Mouse (Mus musculus) thymus, postnatal 0 days (tissue): ENCODE data around the gene Rps12-ps3. TPM values are rescaled to one million over a fixed set of nuclear protein-coding genes. Genes with fewer than 3 reads are reported as not detected.
A peak's percentile ranks its signal among the peaks of the same experiment; 100 is the strongest.

Experiments used
- DNase-seq: peaks from one replicate; pipeline ENCODE4 v3.0.0-alpha.2; 2015; ENCODE audit warnings: low spot score
- polyA plus RNA-seq: library from polyadenylated mRNA; unstranded; fragments of >200 nt; fragmentation: Nextera tagmentation; extraction: Ambion mirVana; gene quantifications from 2 replicates; pipeline ENCODE4 v1.2.1, GENCODE M21; 2015

Rps12-ps3 gene
- polyA plus RNA-seq = 14.3 and 15.9 TPM in 2 replicates

GRCm38 (mm10) chr19:59321990-59322389 lies at the start of gene Rps12-ps3:
Rps12-ps3 (plus strand) TSS chr19:59322290.
- DNase-seq = no peak

- no peak for DNase-seq
These were observed 48.9 kb upstream of the Rps12-ps3 start for GRCm38 (mm10) chr19:59273190-59273589.

- DNase-seq = no peak
These were observed 45.7 kb upstream of the Rps12-ps3 start for GRCm38 (mm10) chr19:59276354-59276753.

- no peak for DNase-seq
These were observed 41.2 kb upstream of the Rps12-ps3 start for GRCm38 (mm10) chr19:59280841-59281240.

GRCm38 (mm10) chr19:59282001-59282400 lies 40.1 kb upstream of the Rps12-ps3 start:
- no peak for DNase-seq

GRCm38 (mm10) chr19:59289042-59289441 lies 33.0 kb upstream of the Rps12-ps3 start:
- DNase-seq = no peak

GRCm38 (mm10) chr19:59289811-59290210 lies 32.3 kb upstream of the Rps12-ps3 start:
- no peak for DNase-seq

GRCm38 (mm10) chr19:59292183-59292839 lies 29.8 kb upstream of the Rps12-ps3 start:
- DNase-seq = no peak

- DNase-seq = no peak
These were observed 6.8 kb upstream of the Rps12-ps3 start for GRCm38 (mm10) chr19:59315308-59315707.

- DNase-seq = peak; percentile 36
These were observed 5.5 kb upstream of the Rps12-ps3 start for GRCm38 (mm10) chr19:59316571-59316970.

GRCm38 (mm10) chr19:59330816-59331225 lies 8.7 kb downstream of the Rps12-ps3 start:
- DNase-seq = no peak

GRCm38 (mm10) chr19:59336655-59337054 lies 14.6 kb downstream of the Rps12-ps3 start:
- DNase-seq = no peak

- DNase-seq = no peak
These were observed 16.0 kb downstream of the Rps12-ps3 start for GRCm38 (mm10) chr19:59337872-59338681.

GRCm38 (mm10) chr19:59339908-59340307 lies 17.8 kb downstream of the Rps12-ps3 start:
- DNase-seq = no peak

GRCm38 (mm10) chr19:59342964-59343363 lies 20.9 kb downstream of the Rps12-ps3 start:
- DNase-seq = no peak

GRCm38 (mm10) chr19:59344304-59344711 lies 22.2 kb downstream of the Rps12-ps3 start:
- DNase-seq = peak; percentile 46

- DNase-seq = peak; percentile 54
These were observed 23.1 kb downstream of the Rps12-ps3 start for GRCm38 (mm10) chr19:59345081-59345657.

GRCm38 (mm10) chr19:59345658-59346283 lies 23.7 kb downstream of the Rps12-ps3 start, which contains the start of gene Pdzd8:
Pdzd8 (minus strand) TSS chr19:59345780.
- peak; percentile 89 for DNase-seq

GRCm38 (mm10) chr19:59346325-59346724 lies 24.2 kb downstream of the Rps12-ps3 start:
- no peak for DNase-seq

GRCm38 (mm10) chr19:59349329-59349960 lies 27.4 kb downstream of the Rps12-ps3 start:
- no peak for DNase-seq

- no peak for DNase-seq
These were observed 28.3 kb downstream of the Rps12-ps3 start for GRCm38 (mm10) chr19:59350273-59350903.
